13 mouse cellular contexts compared by ENCODE assay signal in genomic region chr9:111184929-111185328, GRCm38 (mm10).
A peak's percentile ranks its signal among the peaks of the same experiment; 100 is the strongest.
DNase-seq lines count a peak whose midpoint lies in the region; ATAC-seq and TF ChIP-seq lines count a peak whose summit lies in the region.
"Had no signal": no experiment of that assay in that cellular context is flagged by ENCODE, and none has a peak within 500 bp of the region (broad histone marks: within the 10 kb centered on the region; RNA-seq: fewer than 3 reads in every experiment).

No protein-coding gene starts in this region.

- TF ChIP-seq CTCF in liver, postnatal 0 days (IDR thresholded peaks at IDR 0.05; ENCODE audit: low read depth): no peak

- no peak overlapping the region for H3K27ac ChIP-seq in forebrain, embryonic 16.5 days (ENCODE audit: low read length)
- H3K27ac ChIP-seq in liver, postnatal 0 days (ENCODE audit: low read depth): no peak overlapping the region
- H3K27ac ChIP-seq: lung, embryonic 15.5 days; stomach, postnatal 0 days had no signal

- H3K36me3 ChIP-seq in forebrain, embryonic 16.5 days (ENCODE audit: control insufficient read depth, insufficient read depth): peaks cover 7% of the 10 kb centered on the region
- H3K36me3 ChIP-seq in liver, postnatal 0 days (replicated peaks; ENCODE audit: insufficient read depth, low read length): peaks cover 17% of the 10 kb centered on the region; the same call in 1 of the 2 replicates

- no peaks in the 10 kb centered on the region for H3K27me3 ChIP-seq in forebrain, embryonic 16.5 days (replicated peaks; ENCODE audit: control insufficient read depth, insufficient read depth, low read length)
- no peaks in the 10 kb centered on the region for H3K27me3 ChIP-seq in liver, postnatal 0 days (ENCODE audit: insufficient read depth, low read length)
- H3K27me3 ChIP-seq: lung, embryonic 15.5 days had no signal

- no peak for TF ChIP-seq EP300 in liver, postnatal 0 days (IDR thresholded peaks at IDR 0.05; ENCODE audit: low read depth)

- no peaks in the 10 kb centered on the region for H3K9me3 ChIP-seq in forebrain, embryonic 16.5 days (ENCODE audit: control insufficient read depth, low read length)
- H3K9me3 ChIP-seq in liver, postnatal 0 days (ENCODE audit: low read length): no peaks in the 10 kb centered on the region
- H3K9me3 ChIP-seq: lung, embryonic 15.5 days had no signal

- peaks cover 11% of the 10 kb centered on the region for H3K4me1 ChIP-seq in forebrain, embryonic 16.5 days (replicated peaks; ENCODE audit: control insufficient read depth, insufficient read depth, low read length)
- no peaks in the 10 kb centered on the region for H3K4me1 ChIP-seq in liver, postnatal 0 days (ENCODE audit: insufficient read depth)
- H3K4me1 ChIP-seq: lung, embryonic 15.5 days had no signal

- WGBS in forebrain, embryonic 16.5 days: 21% methylated on average over 4 of the region's 4 CpGs
- 70% methylated on average over 4 of the region's 4 CpGs for WGBS in liver, postnatal 0 days (ENCODE audit: insufficient replicate concordance)

- ATAC-seq in forebrain, embryonic 16.5 days: peak; percentile 68
- ATAC-seq in liver, postnatal 0 days: peak; percentile 53

- intact Hi-C loops in gastrocnemius, postnatal 36 days (cut with DNase I): no loop called here

- H3K4me2 ChIP-seq in forebrain, embryonic 16.5 days (ENCODE audit: low read length): no peak overlapping the region
- H3K4me2 ChIP-seq in liver, postnatal 0 days (ENCODE audit: low read depth, low read length): no peak overlapping the region
- H3K4me2 ChIP-seq: lung, embryonic 15.5 days had no signal

- no peak overlapping the region for H3K4me3 ChIP-seq in forebrain, embryonic 16.5 days (replicated peaks; ENCODE audit: low read length)
- no peak overlapping the region for H3K4me3 ChIP-seq in liver, postnatal 0 days (ENCODE audit: low read depth, low read length)
- H3K4me3 ChIP-seq: lung, embryonic 15.5 days had no signal

- peak; percentile 12 for DNase-seq in gastrocnemius, postnatal 25 days
- no peak for DNase-seq in gastrocnemius, postnatal 36 days
- peak; percentile 65 for DNase-seq in brain, adult 2 months (ENCODE audit: low read depth, low spot score)
- DNase-seq in liver, postnatal 0 days: no peak
- no peak for DNase-seq in ovary, adult 18-20 months (ENCODE audit: low spot score)
- DNase-seq in thymus, postnatal 4 days: no peak
- DNase-seq in kidney, postnatal 10 days: no peak
- DNase-seq: adrenal gland, postnatal 10 days; cerebellum, postnatal 14 days; kidney, adult 18-20 months had no signal

- no peak overlapping the region for H3K9ac ChIP-seq in forebrain, embryonic 16.5 days (replicated peaks; ENCODE audit: low read depth, low read length)
- no peak overlapping the region for H3K9ac ChIP-seq in liver, postnatal 0 days (replicated peaks)
- H3K9ac ChIP-seq: lung, embryonic 15.5 days had no signal

Comparison
In these comparisons a context has a peak if more than half of its experiments do, and no peak if none do; other contexts are left out.
1. DNase-seq: peak in gastrocnemius, postnatal 25 days (single experiment) and brain, adult 2 months (single experiment); none in gastrocnemius, postnatal 36 days (0 of 2), liver, postnatal 0 days (single experiment), ovary, adult 18-20 months (single experiment), thymus, postnatal 4 days (single experiment) and kidney, postnatal 10 days (single experiment).